Mouse (Mus musculus) hindbrain, postnatal 0 days (tissue): Measurements from ENCODE around the gene Tldc1. TPM values are rescaled to one million over a fixed set of nuclear protein-coding genes. Genes with fewer than 3 reads are reported as not detected.

ENCODE experiments used
- ATAC-seq: fragments of 200-750 bp; cut with Nextera tagmentation; 2 replicates; pipeline ENCODE4 v1.8.0; 2017; ENCODE audit warnings: mild to moderate bottlenecking, moderate TSS enrichment, moderate library complexity
- DNase-seq: peaks from one replicate; pipeline ENCODE4 v3.0.0-alpha.2; 2015; ENCODE audit warnings: low spot score
- H3K27ac ChIP-seq: fragments of 300-500 bp; sonication (generic); 2 replicates; pipeline ENCODE4 v1.5.1; 2014; ENCODE audit warnings: mild to moderate bottlenecking
- H3K27me3 ChIP-seq: fragments of 300-500 bp; sonication (generic); 2 replicates; pipeline ENCODE4 v1.6.1; 2014; ENCODE audit warnings: low read length, mixed read lengths; ENCODE audit not compliant: insufficient read depth
- H3K36me3 ChIP-seq: fragments of 300-500 bp; sonication (generic); 2 replicates; pipeline ENCODE4 v1.6.1; 2014; ENCODE audit warnings: low read length, mixed read lengths; ENCODE audit not compliant: insufficient read depth
- H3K4me1 ChIP-seq: fragments of 300-500 bp; sonication (generic); 2 replicates; pipeline ENCODE4 v1.6.1; 2014; ENCODE audit warnings: antibody characterized with exemption, low read length, mixed read lengths; ENCODE audit not compliant: insufficient read depth
- H3K4me2 ChIP-seq: fragments of 300-500 bp; sonication (generic); 2 replicates; pipeline ENCODE4 v1.6.1; 2014; ENCODE audit warnings: low read depth, mild to moderate bottlenecking, low read length, moderate library complexity, mixed read lengths
- H3K4me3 ChIP-seq: fragments of 300-500 bp; sonication (generic); 2 replicates; pipeline ENCODE4 v1.5.1; 2014; ENCODE audit warnings: low read length
- H3K9ac ChIP-seq: fragments of 300-500 bp; sonication (generic); replicated peaks from 2 replicates; pipeline ENCODE4 v1.6.1; 2014; ENCODE audit warnings: mild to moderate bottlenecking, low read length, moderate library complexity, mixed read lengths
- H3K9me3 ChIP-seq: fragments of 300-500 bp; sonication (generic); 2 replicates; pipeline ENCODE4 v1.6.1; 2016; ENCODE audit warnings: low read length, mixed read lengths
- CTCF ChIP-seq: IDR thresholded peaks from 2 replicates; pipeline ENCODE4 v1.5.1; 2016; ENCODE audit warnings: antibody characterized with exemption, control low read depth, low read depth
- WGBS: fragments of 180-500 bp; shearing (Covaris S2); extraction: QIAGEN DNeasy Blood & Tissue Kit; methylation state at CpG from one replicate; pipeline ENCODE4 v1.1.7; 2014; 5-methylcytosine and 5-hydroxymethylcytosine counted together
- polyA plus RNA-seq: library from polyadenylated mRNA; unstranded; fragments of >200 nt; fragmentation: Nextera tagmentation; extraction: Ambion mirVana; gene quantifications from 2 replicates; pipeline ENCODE4 v1.2.1, GENCODE M21; 2015
- total RNA-seq: library from RNA; depleted of rRNA; stranded (reverse); fragments of >200 nt; gene quantifications from 2 replicates; pipeline ENCODE4 v1.2.3, GENCODE M21; 2014

Gene Tldc1
- total and polyA plus RNA-seq, 2 experiments from 2014 or later = 8.4 to 21.2 TPM

- no peak for TF ChIP-seq CTCF
- 92% methylated on average over 6 of the region's 6 CpGs for WGBS
- Histone ChIP-seq H3K36me3 (no peaks in the 10 kb centered on the region; the same call in 1 of the 2 replicates), H3K4me2 (no peak overlapping the region), H3K9me3 (no peaks in the 10 kb centered on the region), H3K4me1 (peaks cover 8% of the 10 kb centered on the region; the same call in 1 of the 2 replicates), H3K4me3 (no peak overlapping the region), H3K27me3 (no peaks in the 10 kb centered on the region), H3K9ac (no peak overlapping the region), H3K27ac (no peak overlapping the region)
- no peak for DNase-seq
- ATAC-seq = no peak
Measured at GRCm38 (mm10) chr8:119821691-119822090, 43.5 kb upstream of the Tldc1 start.

GRCm38 (mm10) chr8:119819976-119820375 is 41.8 kb upstream of the Tldc1 start:
- H3K27ac ChIP-seq = no peak overlapping the region
- H3K36me3 ChIP-seq = no peaks in the 10 kb centered on the region; the same call in 1 of the 2 replicates
- no peak overlapping the region for H3K9ac ChIP-seq

GRCm38 (mm10) chr8:119819316-119819715 is 41.1 kb upstream of the Tldc1 start:
- WGBS = 38% methylated on average over 7 of the region's 7 CpGs
- Histone ChIP-seq H3K4me3 (no peak overlapping the region), H3K27me3 (no peaks in the 10 kb centered on the region), H3K4me1 (peaks cover 8% of the 10 kb centered on the region; the same call in 1 of the 2 replicates), H3K9ac (no peak overlapping the region), H3K9me3 (no peaks in the 10 kb centered on the region), H3K4me2 (no peak overlapping the region), H3K27ac (no peak overlapping the region; the same call in 1 of the 2 replicates), H3K36me3 (no peaks in the 10 kb centered on the region; the same call in 1 of the 2 replicates)
- no peak for TF ChIP-seq CTCF
- ATAC-seq (peak; percentile 44; the same call in 1 of the 2 replicates), DNase-seq (no peak)

More at GRCm38 (mm10) chr8:119819976-119820375, 41.8 kb upstream of the Tldc1 start:
- WGBS = 89% methylated on average over 8 of the region's 8 CpGs
- ATAC-seq (no peak), DNase-seq (no peak)
- no peaks in the 10 kb centered on the region for H3K27me3 ChIP-seq
- H3K4me3 ChIP-seq = no peak overlapping the region
- no peak for TF ChIP-seq CTCF
- H3K4me2 ChIP-seq = no peak overlapping the region
- H3K9me3 ChIP-seq = no peaks in the 10 kb centered on the region
- H3K4me1 ChIP-seq = peaks cover 8% of the 10 kb centered on the region; the same call in 1 of the 2 replicates

GRCm38 (mm10) chr8:119817446-119817845 is 39.2 kb upstream of the Tldc1 start:
- DNase-seq = no peak
- H3K4me3 ChIP-seq = no peak overlapping the region
- H3K9ac ChIP-seq = no peak overlapping the region
- H3K4me2 ChIP-seq = no peak overlapping the region
- no peaks in the 10 kb centered on the region for H3K9me3 ChIP-seq
- no peak for ATAC-seq
- H3K27me3 ChIP-seq = no peaks in the 10 kb centered on the region
- H3K36me3 ChIP-seq = no peaks in the 10 kb centered on the region; the same call in 1 of the 2 replicates
- 36% methylated on average over 12 of the region's 12 CpGs for WGBS
- no peak for TF ChIP-seq CTCF
- no peak overlapping the region; the same call in 1 of the 2 replicates for H3K27ac ChIP-seq
- peaks cover 6% of the 10 kb centered on the region; the same call in 1 of the 2 replicates for H3K4me1 ChIP-seq

- Histone ChIP-seq H3K9me3 (no peaks in the 10 kb centered on the region), H3K4me1 (peaks cover 6% of the 10 kb centered on the region; the same call in 1 of the 2 replicates), H3K4me2 (no peak overlapping the region), H3K27ac (peak overlapping the region; percentile 20; the same call in 1 of the 2 replicates), H3K9ac (no peak overlapping the region), H3K27me3 (no peaks in the 10 kb centered on the region), H3K4me3 (no peak overlapping the region), H3K36me3 (no peaks in the 10 kb centered on the region; the same call in 1 of the 2 replicates)
- WGBS = 58% methylated on average over 6 of the region's 6 CpGs
- TF ChIP-seq CTCF = no peak
- no peak for DNase-seq
- ATAC-seq = no peak
Measured at GRCm38 (mm10) chr8:119816219-119816618, 38.0 kb upstream of the Tldc1 start.

- no peak for TF ChIP-seq CTCF
- 77% methylated on average over 12 of the region's 12 CpGs for WGBS
- Histone ChIP-seq H3K27ac (no peak overlapping the region), H3K4me3 (no peak overlapping the region), H3K27me3 (no peaks in the 10 kb centered on the region), H3K9ac (no peak overlapping the region), H3K4me1 (peaks cover 17% of the 10 kb centered on the region), H3K4me2 (no peak overlapping the region), H3K36me3 (peaks cover 5% of the 10 kb centered on the region), H3K9me3 (no peaks in the 10 kb centered on the region)
- DNase-seq (no peak), ATAC-seq (no peak)
Measured at GRCm38 (mm10) chr8:119812650-119813431, 34.6 kb upstream of the Tldc1 start.

- Histone ChIP-seq H3K27me3 (no peaks in the 10 kb centered on the region), H3K9ac (no peak overlapping the region), H3K4me3 (no peak overlapping the region), H3K4me1 (peaks cover 15% of the 10 kb centered on the region), H3K4me2 (no peak overlapping the region), H3K27ac (peak overlapping the region; percentile 4; the same call in 1 of the 2 replicates), H3K9me3 (no peaks in the 10 kb centered on the region), H3K36me3 (peaks cover 5% of the 10 kb centered on the region)
- DNase-seq (no peak), ATAC-seq (no peak)
- peak; percentile 14; the same call in 1 of the 2 replicates for TF ChIP-seq CTCF
- 55% methylated on average over 6 of the region's 6 CpGs for WGBS
Measured at GRCm38 (mm10) chr8:119811925-119812324, 33.7 kb upstream of the Tldc1 start.
